Mouse (Mus musculus): Measurements from ENCODE around the gene Arhgap1. TPM values are rescaled to one million over a fixed set of nuclear protein-coding genes. Genes with fewer than 3 reads are reported as not detected.

Gene Arhgap1
- polyA plus RNA-seq, 1 experiment from 2014 or later: 151 TPM

DNA sequence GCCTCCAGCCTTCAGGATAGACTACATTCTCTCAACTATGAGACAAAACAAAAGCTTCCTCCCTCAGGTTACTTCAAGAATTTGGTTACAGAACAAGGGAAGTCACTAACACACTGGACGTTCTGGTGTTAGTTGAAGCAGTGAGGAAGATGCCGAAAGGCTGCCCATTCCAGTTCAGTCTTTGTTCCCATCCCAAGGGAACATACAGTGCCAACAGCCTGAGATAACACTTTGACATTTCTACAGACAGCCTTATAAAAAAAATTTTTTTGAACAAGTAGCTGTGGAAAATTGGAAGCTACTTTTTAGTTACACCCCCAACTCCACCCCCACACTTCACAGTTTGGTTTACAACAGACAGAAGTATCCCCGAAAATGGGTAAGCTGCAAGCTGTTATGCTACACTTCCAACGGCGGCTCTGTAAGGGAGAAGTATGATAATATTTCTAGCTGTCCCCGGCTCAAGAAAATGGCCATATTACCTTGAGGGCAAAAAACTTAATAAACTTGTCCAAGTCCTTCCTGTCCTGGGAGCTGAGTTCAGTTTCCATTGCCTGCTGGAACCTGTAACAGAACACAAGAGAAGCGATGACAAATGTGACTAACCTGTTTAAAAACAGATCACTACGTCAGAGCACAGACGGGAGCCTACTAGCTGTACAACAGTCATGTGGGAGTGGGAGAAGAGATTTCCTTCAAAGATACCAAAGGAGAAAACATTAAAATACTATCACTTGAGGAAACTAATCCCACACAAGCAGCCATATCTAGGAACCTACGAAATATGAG lies 46.0 kb downstream of the Arhgap1 start:
- Histone ChIP-seq H3K4me3 (ENCODE audit: low read depth, low read length) (no peak overlapping the region), H3K27me3 (replicated peaks; ENCODE audit: insufficient read depth, low read length) (no peaks in the 10 kb centered on the region), H3K36me3 (ENCODE audit: insufficient read depth, low read length) (0 out of 2 replicates have a peak, but pooled peaks cover 4% of the 10 kb centered on the region), H3K4me1 (ENCODE audit: insufficient read depth, low read depth, low read length) (no peaks in the 10 kb centered on the region), H3K27ac (ENCODE audit: low read length) (peak overlapping the region; percentile 14; the same call in 1 of the 2 replicates), H3K4me2 (replicated peaks; ENCODE audit: low read depth, low read length) (no peak overlapping the region), H3K9ac (replicated peaks; ENCODE audit: low read depth) (no peak overlapping the region), H3K9me3 (ENCODE audit: low read length) (no peaks in the 10 kb centered on the region)
- 76% methylated on average over 10 of the region's 10 CpGs for WGBS
- DNase-seq (ENCODE audit: low spot score): peak; percentile 32
- ATAC-seq: peak; percentile 10; the same call in 1 of the 2 replicates
- TF ChIP-seq EP300 (IDR thresholded peaks at IDR 0.05): no peak
- no peak for TF ChIP-seq CTCF (IDR thresholded peaks at IDR 0.05)

DNA sequence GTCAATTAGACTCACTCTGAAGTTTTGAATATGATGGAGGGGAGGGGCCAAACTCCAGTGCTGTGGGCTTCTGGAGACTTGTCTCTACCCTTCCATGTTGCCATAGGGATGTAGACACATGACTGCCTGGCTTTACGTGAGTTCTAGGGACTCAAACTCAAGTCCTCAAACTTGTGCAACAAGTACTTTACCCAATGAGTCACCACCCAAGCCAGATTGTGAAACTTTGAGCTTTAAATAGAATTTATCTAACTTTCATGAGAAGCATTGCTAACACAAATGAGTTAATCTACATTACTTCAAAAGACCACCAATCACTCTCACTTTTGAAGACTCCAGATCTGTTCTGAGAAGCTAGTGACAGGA lies 46.5 kb downstream of the Arhgap1 start:
- no peaks in the 10 kb centered on the region for H3K4me1 ChIP-seq (ENCODE audit: insufficient read depth, low read depth, low read length)
- H3K4me3 ChIP-seq (ENCODE audit: low read depth, low read length): no peak overlapping the region
- no peak overlapping the region for H3K9ac ChIP-seq (replicated peaks; ENCODE audit: low read depth)
- DNase-seq (ENCODE audit: low spot score): peak; percentile 93
- H3K27ac ChIP-seq (ENCODE audit: low read length): peak overlapping the region; percentile 65; the same call in 1 of the 2 replicates
- H3K36me3 ChIP-seq (ENCODE audit: insufficient read depth, low read length): 0 out of 2 replicates have a peak, but pooled peaks cover 4% of the 10 kb centered on the region
- no peaks in the 10 kb centered on the region for H3K9me3 ChIP-seq (ENCODE audit: low read length)
- no peak overlapping the region for H3K4me2 ChIP-seq (replicated peaks; ENCODE audit: low read depth, low read length)
- 32% methylated on average over 1 of the region's 1 CpGs for WGBS
- peak; percentile 93 for TF ChIP-seq EP300 (IDR thresholded peaks at IDR 0.05)
- TF ChIP-seq CTCF (IDR thresholded peaks at IDR 0.05): no peak
- peak; percentile 95 for ATAC-seq
- no peaks in the 10 kb centered on the region for H3K27me3 ChIP-seq (replicated peaks; ENCODE audit: insufficient read depth, low read length)

DNA sequence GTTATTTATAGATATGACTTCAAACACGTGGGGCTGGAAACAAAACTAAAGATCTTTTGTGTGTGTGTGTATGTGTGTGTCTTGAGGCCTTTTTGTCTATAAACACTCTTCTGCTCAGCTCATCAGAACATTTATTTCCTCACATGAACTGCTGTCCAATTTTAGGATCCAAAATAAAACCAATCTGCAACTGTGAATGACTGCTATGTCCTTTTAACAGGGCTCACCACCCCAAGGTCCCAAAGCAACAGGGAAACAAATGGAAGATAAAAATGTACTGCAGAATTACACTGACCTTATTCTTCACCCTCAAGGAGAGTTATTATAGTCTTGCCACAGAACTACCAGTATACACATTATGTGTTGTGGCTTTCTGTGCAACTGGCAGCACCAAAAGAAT lies 49.6 kb downstream of the Arhgap1 start:
- DNase-seq (ENCODE audit: low spot score): peak; percentile 41
- peak; percentile 12; the same call in 1 of the 2 replicates for ATAC-seq
- WGBS: 43% methylated on average over 1 of the region's 1 CpGs

DNA sequence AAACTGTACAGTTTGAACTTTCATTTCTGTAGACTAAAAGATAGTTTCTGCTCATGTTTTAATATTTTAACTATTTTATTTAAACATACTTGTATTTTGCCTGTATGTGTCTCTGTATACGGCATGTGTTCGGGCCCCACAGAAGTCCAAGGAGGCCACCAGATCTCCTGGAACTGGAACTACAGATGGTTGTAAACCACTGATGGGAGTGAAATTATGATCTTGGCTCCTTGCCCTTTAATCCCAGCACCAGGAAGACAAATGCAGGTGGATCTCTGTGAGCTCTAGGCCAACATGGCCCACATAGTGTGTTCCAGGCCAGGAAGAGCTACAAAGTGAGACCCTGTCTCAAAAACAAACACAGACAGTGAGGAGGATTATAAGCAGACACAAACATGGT lies 51.7 kb downstream of the Arhgap1 start:
- WGBS: 95% methylated on average over 2 of the region's 2 CpGs
- DNase-seq (ENCODE audit: low spot score) (no peak), ATAC-seq (no peak)
- H3K4me3 ChIP-seq (ENCODE audit: low read depth, low read length): no peak overlapping the region
- H3K4me2 ChIP-seq (replicated peaks; ENCODE audit: low read depth, low read length): no peak overlapping the region
- TF ChIP-seq EP300 (IDR thresholded peaks at IDR 0.05) (no peak), CTCF (IDR thresholded peaks at IDR 0.05) (no peak)
- no peaks in the 10 kb centered on the region for H3K36me3 ChIP-seq (ENCODE audit: insufficient read depth, low read length)
- no peak overlapping the region for H3K9ac ChIP-seq (replicated peaks; ENCODE audit: low read depth)
- no peak overlapping the region for H3K27ac ChIP-seq (ENCODE audit: low read length)
- H3K9me3 ChIP-seq (ENCODE audit: low read length): no peaks in the 10 kb centered on the region
- H3K4me1 ChIP-seq (ENCODE audit: insufficient read depth, low read depth, low read length): no peaks in the 10 kb centered on the region
- no peaks in the 10 kb centered on the region for H3K27me3 ChIP-seq (replicated peaks; ENCODE audit: insufficient read depth, low read length)

More for the DNA sequence above, 49.6 kb downstream of the Arhgap1 start:
- Histone ChIP-seq H3K4me2 (replicated peaks; ENCODE audit: low read depth, low read length) (no peak overlapping the region), H3K27me3 (replicated peaks; ENCODE audit: insufficient read depth, low read length) (no peaks in the 10 kb centered on the region), H3K27ac (ENCODE audit: low read length) (no peak overlapping the region), H3K9me3 (ENCODE audit: low read length) (no peaks in the 10 kb centered on the region), H3K4me3 (ENCODE audit: low read depth, low read length) (no peak overlapping the region), H3K36me3 (ENCODE audit: insufficient read depth, low read length) (no peaks in the 10 kb centered on the region), H3K9ac (replicated peaks; ENCODE audit: low read depth) (no peak overlapping the region), H3K4me1 (ENCODE audit: insufficient read depth, low read depth, low read length) (no peaks in the 10 kb centered on the region)
- no peak for TF ChIP-seq EP300 (IDR thresholded peaks at IDR 0.05)
- TF ChIP-seq CTCF (IDR thresholded peaks at IDR 0.05): no peak

DNA sequence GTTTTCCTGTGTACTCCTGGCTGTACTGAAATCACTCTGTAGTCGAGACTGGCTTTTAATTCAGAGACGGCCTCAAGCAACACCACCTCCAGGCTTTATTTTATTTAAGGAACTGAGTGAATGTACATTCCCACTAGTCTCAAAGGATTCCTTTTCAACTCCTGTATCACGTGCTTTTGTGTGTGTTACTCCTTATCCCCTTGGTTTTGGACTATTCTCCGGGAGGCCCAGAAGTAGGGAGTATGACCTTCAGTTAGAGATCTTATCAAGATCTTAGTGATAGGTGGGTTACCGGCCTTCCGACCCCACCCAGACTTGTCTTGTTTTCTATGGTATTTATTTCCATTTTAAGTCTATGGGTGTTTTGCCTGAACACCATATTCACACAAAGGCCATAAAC lies 56.1 kb downstream of the Arhgap1 start:
- no peaks in the 10 kb centered on the region for H3K27me3 ChIP-seq (replicated peaks; ENCODE audit: insufficient read depth, low read length)
- WGBS: 81% methylated on average over 6 of the region's 6 CpGs
- no peak overlapping the region for H3K4me3 ChIP-seq (ENCODE audit: low read depth, low read length)
- no peaks in the 10 kb centered on the region for H3K4me1 ChIP-seq (ENCODE audit: insufficient read depth, low read depth, low read length)
- H3K9me3 ChIP-seq (ENCODE audit: low read length): no peaks in the 10 kb centered on the region
- no peak for TF ChIP-seq CTCF (IDR thresholded peaks at IDR 0.05)
- TF ChIP-seq EP300 (IDR thresholded peaks at IDR 0.05): no peak
- DNase-seq (ENCODE audit: low spot score): no peak
- no peak for ATAC-seq
- H3K9ac ChIP-seq (replicated peaks; ENCODE audit: low read depth): no peak overlapping the region
- no peak overlapping the region for H3K4me2 ChIP-seq (replicated peaks; ENCODE audit: low read depth, low read length)
- no peak overlapping the region for H3K27ac ChIP-seq (ENCODE audit: low read length)
- no peaks in the 10 kb centered on the region for H3K36me3 ChIP-seq (ENCODE audit: insufficient read depth, low read length)

DNA sequence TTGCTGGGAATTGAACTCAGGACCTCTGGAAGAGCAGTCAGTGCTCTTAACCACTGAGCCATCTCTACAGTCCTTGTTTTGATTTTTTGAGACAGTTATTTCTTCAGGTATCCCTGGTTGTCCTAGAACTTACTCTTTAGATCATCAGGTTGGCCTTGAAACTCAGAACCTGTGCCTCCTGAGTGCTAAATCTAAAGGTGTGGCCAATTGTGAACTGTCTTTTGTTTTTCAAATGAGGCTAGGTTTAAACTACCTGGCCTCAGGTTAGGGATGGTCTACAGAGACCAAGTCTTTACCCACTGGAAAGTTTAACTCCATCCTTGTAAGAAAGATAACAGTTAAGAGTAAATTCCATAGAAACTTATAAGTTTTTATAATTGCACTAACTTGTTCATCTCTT lies 56.8 kb downstream of the Arhgap1 start:
- no peak for TF ChIP-seq CTCF (IDR thresholded peaks at IDR 0.05)
- Histone ChIP-seq H3K4me2 (replicated peaks; ENCODE audit: low read depth, low read length) (no peak overlapping the region), H3K27ac (ENCODE audit: low read length) (no peak overlapping the region), H3K4me1 (ENCODE audit: insufficient read depth, low read depth, low read length) (0 out of 2 replicates have a peak, but pooled peaks cover 3% of the 10 kb centered on the region), H3K36me3 (ENCODE audit: insufficient read depth, low read length) (no peaks in the 10 kb centered on the region), H3K9ac (replicated peaks; ENCODE audit: low read depth) (no peak overlapping the region), H3K27me3 (replicated peaks; ENCODE audit: insufficient read depth, low read length) (no peaks in the 10 kb centered on the region), H3K4me3 (ENCODE audit: low read depth, low read length) (no peak overlapping the region), H3K9me3 (ENCODE audit: low read length) (no peaks in the 10 kb centered on the region)
- DNase-seq (ENCODE audit: low spot score) (no peak), ATAC-seq (no peak)

All from lung, postnatal 0 days (tissue).